Mouse (Mus musculus) kidney, embryonic 14.5 days (tissue): ENCODE data around the gene Lpp. TPM values are rescaled to one million over a fixed set of nuclear protein-coding genes. Genes with fewer than 3 reads are reported as not detected.

Experiments used
- ATAC-seq: fragments of 200-750 bp; cut with Nextera tagmentation; 2 replicates; pipeline ENCODE4 v1.8.0; 2017; ENCODE audit warnings: moderate number of reproducible peaks, mild to moderate bottlenecking, moderate TSS enrichment, moderate library complexity; ENCODE audit not compliant: low FRiP score, low TSS enrichment
- H3K27ac ChIP-seq: fragments of 300-500 bp; sonication (generic); 2 replicates; pipeline ENCODE4 v1.5.1; 2014; ENCODE audit warnings: low read depth, mild to moderate bottlenecking, low read length, moderate library complexity, mixed read lengths
- H3K27me3 ChIP-seq: fragments of 300-500 bp; sonication (generic); 2 replicates; pipeline ENCODE4 v1.6.1; 2014; ENCODE audit warnings: mild to moderate bottlenecking, low read length; ENCODE audit not compliant: control insufficient read depth, insufficient read depth
- H3K36me3 ChIP-seq: fragments of 300-500 bp; sonication (generic); 2 replicates; pipeline ENCODE4 v1.6.1; 2014; ENCODE audit warnings: low read length, mixed read lengths; ENCODE audit not compliant: control insufficient read depth, insufficient read depth
- H3K4me1 ChIP-seq: fragments of 300-500 bp; sonication (generic); 2 replicates; pipeline ENCODE4 v1.6.1; 2014; ENCODE audit warnings: low read length, mixed read lengths; ENCODE audit not compliant: control insufficient read depth, insufficient read depth
- H3K4me2 ChIP-seq: fragments of 300-500 bp; sonication (generic); replicated peaks from 2 replicates; pipeline ENCODE4 v1.6.1; 2014; ENCODE audit warnings: low read depth, mild to moderate bottlenecking, low read length
- H3K4me3 ChIP-seq: fragments of 300-500 bp; sonication (generic); 2 replicates; pipeline ENCODE4 v1.5.1; 2014; ENCODE audit warnings: mild to moderate bottlenecking, low read length
- H3K9ac ChIP-seq: fragments of 300-500 bp; sonication (generic); 2 replicates; pipeline ENCODE4 v1.6.1; 2014; ENCODE audit warnings: low read depth, mild to moderate bottlenecking, low read length, moderate library complexity
- H3K9me3 ChIP-seq: fragments of 300-500 bp; sonication (generic); 2 replicates; pipeline ENCODE4 v1.6.1; 2016; ENCODE audit warnings: low read length; ENCODE audit not compliant: control insufficient read depth
- WGBS: fragments of 180-500 bp; shearing (Covaris S2); extraction: QIAGEN DNeasy Blood & Tissue Kit; methylation state at CpG from one replicate; pipeline ENCODE4 v1.1.7; 2014; 5-methylcytosine and 5-hydroxymethylcytosine counted together
- polyA plus RNA-seq: library from polyadenylated mRNA; unstranded; fragments of >200 nt; fragmentation: Nextera tagmentation; extraction: Ambion mirVana; gene quantifications from 2 replicates; pipeline ENCODE4 v1.2.1, GENCODE M21; 2014

The Lpp gene
- polyA plus RNA-seq, 1 experiment from 2014 or later, result 49.2 TPM

- 96% methylated on average over 4 of the region's 4 CpGs for WGBS
Observed at GRCm38 (mm10) chr16:24513228-24513627, 119.9 kb downstream of the Lpp start.

GRCm38 (mm10) chr16:24514802-24515727 lies 121.8 kb downstream of the Lpp start:
- H3K27me3 ChIP-seq, result no peaks in the 10 kb centered on the region
- H3K4me2 ChIP-seq, result no peak overlapping the region
- no peak overlapping the region for H3K4me3 ChIP-seq
- H3K27ac ChIP-seq, result no peak overlapping the region
- H3K4me1 ChIP-seq, result no peaks in the 10 kb centered on the region
- no peak for ATAC-seq
- H3K9me3 ChIP-seq, result no peaks in the 10 kb centered on the region
- no peak overlapping the region for H3K9ac ChIP-seq
- no peaks in the 10 kb centered on the region for H3K36me3 ChIP-seq
- 83% methylated on average over 11 of the region's 11 CpGs for WGBS

More at GRCm38 (mm10) chr16:24513228-24513627, 119.9 kb downstream of the Lpp start:
- Histone ChIP-seq H3K27me3 (no peaks in the 10 kb centered on the region), H3K4me1 (no peaks in the 10 kb centered on the region), H3K9me3 (no peaks in the 10 kb centered on the region), H3K4me2 (no peak overlapping the region), H3K27ac (no peak overlapping the region), H3K4me3 (no peak overlapping the region), H3K9ac (no peak overlapping the region), H3K36me3 (no peaks in the 10 kb centered on the region)
- no peak for ATAC-seq

DNA sequence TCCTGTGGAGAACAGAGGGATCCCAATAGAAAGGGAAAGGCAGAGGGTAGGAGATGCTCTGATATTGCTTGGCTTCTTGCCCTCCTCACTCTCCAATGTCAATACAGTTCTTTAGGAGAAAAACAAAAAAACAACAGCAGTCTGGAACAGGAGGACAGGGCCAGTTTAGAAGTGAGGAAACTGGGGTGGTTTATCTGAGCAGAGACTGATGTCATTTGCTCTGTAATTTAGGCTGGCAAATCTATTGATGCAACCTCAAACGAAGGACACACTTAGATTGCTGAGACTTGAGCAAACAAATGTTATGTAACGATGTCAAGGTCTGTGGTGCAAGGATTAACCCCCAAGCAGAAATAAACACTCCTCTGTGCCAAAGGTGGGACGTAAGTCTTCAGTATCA lies 123.7 kb downstream of the Lpp start:
- Histone ChIP-seq H3K4me1 (no peaks in the 10 kb centered on the region), H3K4me3 (no peak overlapping the region), H3K4me2 (no peak overlapping the region), H3K9ac (no peak overlapping the region), H3K27ac (no peak overlapping the region), H3K27me3 (no peaks in the 10 kb centered on the region), H3K9me3 (no peaks in the 10 kb centered on the region), H3K36me3 (no peaks in the 10 kb centered on the region)
- no peak for ATAC-seq
- WGBS, result 73% methylated on average over 3 of the region's 3 CpGs

- no peak overlapping the region for H3K27ac ChIP-seq
- 58% methylated on average over 9 of the region's 9 CpGs for WGBS
- H3K4me2 ChIP-seq, result no peak overlapping the region
- no peak overlapping the region for H3K9ac ChIP-seq
- no peak overlapping the region for H3K4me3 ChIP-seq
- H3K4me1 ChIP-seq, result no peaks in the 10 kb centered on the region
- H3K36me3 ChIP-seq, result no peaks in the 10 kb centered on the region
- no peak for ATAC-seq
- H3K27me3 ChIP-seq, result no peaks in the 10 kb centered on the region
- no peaks in the 10 kb centered on the region for H3K9me3 ChIP-seq
Observed at GRCm38 (mm10) chr16:24517501-24518042, 124.3 kb downstream of the Lpp start.

GRCm38 (mm10) chr16:24518785-24519184 lies 125.5 kb downstream of the Lpp start:
- no peak for ATAC-seq
- no peak overlapping the region for H3K4me3 ChIP-seq
- no peaks in the 10 kb centered on the region for H3K36me3 ChIP-seq
- H3K4me2 ChIP-seq, result no peak overlapping the region
- 77% methylated on average over 7 of the region's 7 CpGs for WGBS
- no peak overlapping the region for H3K27ac ChIP-seq
- no peaks in the 10 kb centered on the region for H3K9me3 ChIP-seq
- H3K4me1 ChIP-seq, result no peaks in the 10 kb centered on the region
- no peak overlapping the region for H3K9ac ChIP-seq
- H3K27me3 ChIP-seq, result no peaks in the 10 kb centered on the region

DNA sequence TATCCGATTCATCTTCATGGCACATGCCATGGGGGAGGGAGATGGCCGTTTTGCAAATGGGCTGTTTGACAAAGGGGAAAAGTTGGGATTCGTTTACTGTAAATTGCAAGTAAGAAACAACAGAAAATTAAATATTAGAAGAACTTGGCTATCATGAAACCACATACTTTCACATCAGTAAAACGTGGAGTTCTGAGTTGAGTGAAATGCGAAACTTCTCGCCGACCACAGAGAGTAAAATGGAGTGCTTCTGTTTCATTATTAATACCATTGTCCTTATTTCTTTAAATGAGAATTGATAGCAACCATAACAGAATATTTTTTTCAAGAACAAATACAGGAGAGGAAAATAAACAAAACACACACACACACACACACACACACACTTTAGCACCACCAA lies 133.9 kb downstream of the Lpp start:
- no peaks in the 10 kb centered on the region for H3K36me3 ChIP-seq
- no peak for ATAC-seq

DNA sequence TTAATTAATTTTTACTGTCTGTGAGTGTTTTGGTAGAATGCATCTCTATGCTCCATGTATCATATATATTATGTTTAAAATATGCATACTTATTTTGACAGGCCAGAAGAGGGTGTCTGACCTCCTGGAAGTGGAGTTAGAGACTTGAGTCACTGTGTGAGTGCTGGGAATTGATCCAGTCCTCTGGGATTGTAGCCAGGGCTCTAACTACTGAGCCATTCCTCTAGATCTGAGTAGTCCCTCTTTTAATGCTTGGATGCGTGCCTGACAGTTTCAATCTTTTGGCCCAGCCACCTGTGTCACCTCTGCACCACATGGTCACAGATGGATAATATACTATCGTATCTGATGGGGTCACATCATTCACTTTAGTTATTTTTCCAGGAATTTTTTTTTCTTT lies 138.4 kb downstream of the Lpp start:
- Histone ChIP-seq H3K9ac (no peak overlapping the region), H3K27ac (no peak overlapping the region), H3K9me3 (no peaks in the 10 kb centered on the region), H3K27me3 (no peaks in the 10 kb centered on the region), H3K36me3 (no peaks in the 10 kb centered on the region), H3K4me3 (no peak overlapping the region), H3K4me1 (no peaks in the 10 kb centered on the region), H3K4me2 (no peak overlapping the region)
- no peak for ATAC-seq
- WGBS, result 81% methylated on average over 2 of the region's 2 CpGs

More for the DNA sequence above, 133.9 kb downstream of the Lpp start:
- Histone ChIP-seq H3K4me2 (no peak overlapping the region), H3K9ac (no peak overlapping the region), H3K27ac (no peak overlapping the region), H3K4me1 (no peaks in the 10 kb centered on the region), H3K27me3 (no peaks in the 10 kb centered on the region), H3K9me3 (no peaks in the 10 kb centered on the region), H3K4me3 (no peak overlapping the region)
- 93% methylated on average over 7 of the region's 7 CpGs for WGBS

- Histone ChIP-seq H3K4me3 (no peak overlapping the region), H3K4me2 (no peak overlapping the region), H3K36me3 (no peaks in the 10 kb centered on the region), H3K27ac (no peak overlapping the region), H3K9me3 (no peaks in the 10 kb centered on the region), H3K9ac (no peak overlapping the region), H3K27me3 (no peaks in the 10 kb centered on the region), H3K4me1 (no peaks in the 10 kb centered on the region)
- 85% methylated on average over 6 of the region's 6 CpGs for WGBS
- no peak for ATAC-seq
Observed at GRCm38 (mm10) chr16:24535221-24535620, 141.9 kb downstream of the Lpp start.

GRCm38 (mm10) chr16:24536261-24536660 lies 143.0 kb downstream of the Lpp start:
- no peak overlapping the region for H3K4me2 ChIP-seq
- H3K4me3 ChIP-seq, result no peak overlapping the region
- ATAC-seq, result no peak
- H3K9ac ChIP-seq, result no peak overlapping the region
- H3K36me3 ChIP-seq, result no peaks in the 10 kb centered on the region
- no peaks in the 10 kb centered on the region for H3K9me3 ChIP-seq
- H3K27ac ChIP-seq, result no peak overlapping the region
- no peaks in the 10 kb centered on the region for H3K27me3 ChIP-seq
- 65% methylated on average over 7 of the region's 7 CpGs for WGBS
- no peaks in the 10 kb centered on the region for H3K4me1 ChIP-seq
